Mouse (Mus musculus) kidney, adult 2 months (tissue): ENCODE results near the gene Zfp553.

Experiments used
- CTCF ChIP-seq: fragments of 200-500 bp; conservative IDR thresholded peaks from 2 replicates; pipeline ENCODE4 v1.5.1; 2011; ENCODE audit warnings: low read depth, mild to moderate bottlenecking, control low read depth, low read length, moderate library complexity, mixed read lengths; ENCODE audit not compliant: insufficient read depth, insufficient read length
- POLR2A ChIP-seq: fragments of 200-500 bp; IDR thresholded peaks from one replicate; pipeline ENCODE4 v1.6.1; 2011; ENCODE audit warnings: low read depth, low read length, control low read depth

- TF ChIP-seq CTCF (no peak), POLR2A (peak; percentile 71)
Observed at GRCm38 (mm10) chr7:127243870-127244657, 11.2 kb downstream of the Zfp553 start, which contains the start of gene Zfp771.
